Mouse (Mus musculus) G1E-ER4 (cell line): Measurements from ENCODE around the gene Dlgap4. TPM values are rescaled to one million over a fixed set of nuclear protein-coding genes. Genes with fewer than 3 reads are reported as not detected.

Source experiments
- GATA1 ChIP-seq: IDR thresholded peaks from one replicate; pipeline ENCODE4 v1.8.0; 2012; ENCODE audit warnings: low read length, inconsistent platforms
- polyA plus RNA-seq: library from polyadenylated mRNA; stranded (reverse); fragments of >175 nt; gene quantifications from 2 replicates; pipeline ENCODE4 v1.2.3, GENCODE M21; 2012

The Dlgap4 gene
- polyA plus RNA-seq, 1 experiment: 63.0 TPM

GRCm38 (mm10) chr2:156763101-156763500, 149.6 kb downstream of the Dlgap4 start:
- TF ChIP-seq GATA1: no peak

- TF ChIP-seq GATA1: no peak
Observed at GRCm38 (mm10) chr2:156764022-156764421, 150.5 kb downstream of the Dlgap4 start.

GRCm38 (mm10) chr2:156764747-156765146, 151.2 kb downstream of the Dlgap4 start:
- TF ChIP-seq GATA1: no peak

- TF ChIP-seq GATA1: no peak
Observed at GRCm38 (mm10) chr2:156765593-156765992, 152.1 kb downstream of the Dlgap4 start.

- TF ChIP-seq GATA1: no peak
Observed at GRCm38 (mm10) chr2:156766227-156767019, 152.9 kb downstream of the Dlgap4 start.

- TF ChIP-seq GATA1: no peak
Observed at GRCm38 (mm10) chr2:156767108-156767507, 153.6 kb downstream of the Dlgap4 start.

GRCm38 (mm10) chr2:156769274-156769673, 155.8 kb downstream of the Dlgap4 start:
- TF ChIP-seq GATA1: no peak

- no peak for TF ChIP-seq GATA1
Observed at GRCm38 (mm10) chr2:156773470-156773869, 160.0 kb downstream of the Dlgap4 start.

GRCm38 (mm10) chr2:156774035-156774737, 160.7 kb downstream of the Dlgap4 start:
- no peak for TF ChIP-seq GATA1

GRCm38 (mm10) chr2:156774738-156775454, 161.4 kb downstream of the Dlgap4 start, which contains the start of gene Myl9:
Gene Myl9, plus strand, starts transcription at chr2:156775420.
- no peak for TF ChIP-seq GATA1

- no peak for TF ChIP-seq GATA1
Observed at GRCm38 (mm10) chr2:156775455-156776435, 162.2 kb downstream of the Dlgap4 start.

- TF ChIP-seq GATA1: no peak
Observed at GRCm38 (mm10) chr2:156776907-156777306, 163.4 kb downstream of the Dlgap4 start.

- no peak for TF ChIP-seq GATA1
Observed at GRCm38 (mm10) chr2:156777326-156778004, 164.0 kb downstream of the Dlgap4 start.

GRCm38 (mm10) chr2:156778571-156778970, 165.1 kb downstream of the Dlgap4 start:
- no peak for TF ChIP-seq GATA1

GRCm38 (mm10) chr2:156779036-156779435, 165.5 kb downstream of the Dlgap4 start:
- TF ChIP-seq GATA1: no peak
